Mouse (Mus musculus) CH12.LX (cell line): Measurements from ENCODE around the gene Arpc3. TPM values are rescaled to one million over a fixed set of nuclear protein-coding genes. Genes with fewer than 3 reads are reported as not detected.
A peak's percentile ranks its signal among the peaks of the same experiment; 100 is the strongest.

Experiments used
- DNase-seq: peaks from one replicate; pipeline ENCODE4 v3.0.0-alpha.2; 2013; ENCODE audit errors: extremely low read depth
- H3K27ac ChIP-seq: 2 replicates; pipeline ENCODE4 v1.5.1; 2012; ENCODE audit warnings: low read depth, mild to moderate bottlenecking, control low read depth, moderate library complexity; ENCODE audit not compliant: insufficient read depth
- H3K27me3 ChIP-seq: replicated peaks from 2 replicates; pipeline ENCODE3; 2012; ENCODE audit warnings: inconsistent platforms
- H3K36me3 ChIP-seq, 2 experiments: replicated peaks in 1 of 2; 2 replicates each; pipeline versions ENCODE3 to v1.6.1; 2012; ENCODE audit warnings: inconsistent platforms in 1 of 2, low read length in 1 of 2, mild to moderate bottlenecking in 1 of 2, mixed read lengths in 1 of 2, moderate library complexity in 1 of 2; ENCODE audit not compliant: control insufficient read depth in 1 of 2, insufficient read depth in 1 of 2
- H3K4me1 ChIP-seq, 2 experiments: 2 replicates each; pipeline ENCODE4 v1.6.1; 2012; ENCODE audit warnings: inconsistent platforms in 1 of 2, moderate library complexity in 1 of 2; ENCODE audit not compliant: insufficient read depth in 2 of 2, control insufficient read depth in 1 of 2
- H3K4me2 ChIP-seq: 2 replicates; pipeline ENCODE4 v1.6.1; 2012; ENCODE audit warnings: low read depth, mild to moderate bottlenecking, control low read depth; ENCODE audit not compliant: poor library complexity, insufficient read depth, severe bottlenecking
- H3K4me3 ChIP-seq, 3 experiments: fragments of 150-350 bp in 1 of 3; sonication (generic) in 1 of 3; replicated peaks in 1 of 3; 2 replicates each; pipeline versions ENCODE3 to v1.5.1; 2011 to 2012; ENCODE audit warnings: low read depth in 2 of 3, low read length in 2 of 3, mild to moderate bottlenecking in 2 of 3, moderate library complexity in 2 of 3, control low read depth in 1 of 3, improper control_type of control experiment in 1 of 3, inconsistent platforms in 1 of 3, mixed read lengths in 1 of 3; ENCODE audit not compliant: poor library complexity in 1 of 3
- H3K79me2 ChIP-seq: replicated peaks from 2 replicates; pipeline ENCODE4 v1.6.1; 2012; ENCODE audit warnings: mild to moderate bottlenecking, moderate library complexity; ENCODE audit not compliant: control insufficient read depth, poor library complexity, insufficient read depth, severe bottlenecking; ENCODE audit errors: extremely low read depth
- H3K9ac ChIP-seq: 2 replicates; pipeline ENCODE4 v1.6.1; 2012; ENCODE audit warnings: low read depth, mild to moderate bottlenecking, control low read depth, moderate library complexity; ENCODE audit not compliant: insufficient read depth
- H3K9me3 ChIP-seq: replicated peaks from 2 replicates; pipeline ENCODE3; 2012; ENCODE audit warnings: low read length, inconsistent platforms, mixed read lengths
- BHLHE40 ChIP-seq: IDR thresholded peaks from 2 replicates; pipeline ENCODE4 v1.6.1; 2011; ENCODE audit warnings: mild to moderate bottlenecking, low read depth, low read length, improper control_type of control experiment
- CHD1 ChIP-seq: IDR thresholded peaks from 2 replicates; pipeline ENCODE4 v1.6.1; 2012; ENCODE audit warnings: low read depth, low read length, improper control_type of control experiment, inconsistent platforms
- CTCF ChIP-seq, 2 experiments: IDR thresholded peaks in 1 of 2; conservative IDR thresholded peaks in 1 of 2; 2 replicates each; pipeline ENCODE4 v1.5.1; 2011 to 2012; ENCODE audit warnings: low read depth in 2 of 2, low read length in 2 of 2, improper control_type of control experiment in 1 of 2, inconsistent platforms in 1 of 2, mild to moderate bottlenecking in 1 of 2, moderate library complexity in 1 of 2
- E2F4 ChIP-seq: IDR thresholded peaks from 2 replicates; pipeline ENCODE4 v1.6.1; 2011; ENCODE audit warnings: low read depth, low read length, improper control_type of control experiment; ENCODE audit not compliant: insufficient replicate concordance
- EP300 ChIP-seq: IDR thresholded peaks from 2 replicates; pipeline ENCODE4 v1.6.1; 2011; ENCODE audit warnings: low read length, improper control_type of control experiment
- GABPA ChIP-seq: IDR thresholded peaks from 2 replicates; pipeline ENCODE4 v1.6.1; 2012; ENCODE audit warnings: low read depth, low read length, improper control_type of control experiment, inconsistent platforms; ENCODE audit not compliant: insufficient replicate concordance
- IRF4 ChIP-seq: IDR thresholded peaks from 2 replicates; pipeline ENCODE4 v1.6.1; 2014; ENCODE audit warnings: low read depth, mild to moderate bottlenecking, inconsistent platforms, low read length, improper control_type of control experiment
- JUN ChIP-seq: IDR thresholded peaks from 2 replicates; pipeline ENCODE4 v1.6.1; 2011; ENCODE audit warnings: low read depth, mild to moderate bottlenecking, low read length, improper control_type of control experiment, moderate library complexity; ENCODE audit not compliant: insufficient read depth
- JUND ChIP-seq: conservative IDR thresholded peaks from 2 replicates; pipeline ENCODE4 v1.6.1; 2011; ENCODE audit warnings: low read depth, low read length, improper control_type of control experiment
- MAZ ChIP-seq: IDR thresholded peaks from 2 replicates; pipeline ENCODE4 v1.6.1; 2012; ENCODE audit warnings: low read depth, mild to moderate bottlenecking, inconsistent platforms, low read length, improper control_type of control experiment, moderate library complexity
- MXI1 ChIP-seq: IDR thresholded peaks from 2 replicates; pipeline ENCODE4 v1.6.1; 2011; ENCODE audit warnings: mild to moderate bottlenecking, low read depth, low read length, improper control_type of control experiment
- NELFE ChIP-seq: IDR thresholded peaks from 2 replicates; pipeline ENCODE4 v1.6.1; 2011; ENCODE audit warnings: low read depth, low read length, improper control_type of control experiment
- NRF1 ChIP-seq: IDR thresholded peaks from 2 replicates; pipeline ENCODE4 v1.6.1; 2014; ENCODE audit warnings: low read depth, mild to moderate bottlenecking, inconsistent platforms, low read length, improper control_type of control experiment, moderate library complexity
- POLR2AphosphoS2 ChIP-seq: IDR thresholded peaks from 2 replicates; pipeline ENCODE4 v1.6.1; 2011; ENCODE audit warnings: low read depth, low read length, improper control_type of control experiment
- RAD21 ChIP-seq: IDR thresholded peaks from 2 replicates; pipeline ENCODE4 v1.6.1; 2011; ENCODE audit warnings: low read depth, mild to moderate bottlenecking, low read length, improper control_type of control experiment, moderate library complexity
- SIN3A ChIP-seq: IDR thresholded peaks from 2 replicates; pipeline ENCODE4 v1.6.1; 2012; ENCODE audit warnings: low read length, improper control_type of control experiment, inconsistent platforms
- UBTF ChIP-seq: IDR thresholded peaks from 2 replicates; pipeline ENCODE4 v1.6.1; 2012; ENCODE audit warnings: low read depth, mild to moderate bottlenecking, inconsistent platforms, low read length, improper control_type of control experiment, moderate library complexity
- USF2 ChIP-seq: conservative IDR thresholded peaks from 2 replicates; pipeline ENCODE4 v1.6.1; 2011; ENCODE audit warnings: low read depth, low read length, improper control_type of control experiment
- ZC3H11A ChIP-seq: IDR thresholded peaks from 2 replicates; pipeline ENCODE4 v1.6.1; 2012; ENCODE audit warnings: low read depth, mild to moderate bottlenecking, inconsistent platforms, low read length, improper control_type of control experiment
- ZMIZ1 ChIP-seq: IDR thresholded peaks from 2 replicates; pipeline ENCODE4 v1.6.1; 2012; ENCODE audit warnings: low read depth, mild to moderate bottlenecking, inconsistent platforms, low read length, improper control_type of control experiment
- dilution Hi-C: fragments of 300-500 bp; cut with MboI; formaldehyde crosslinking; loops from 2 replicates; pipeline ENCODE4 v1.14.3; 2020; ENCODE audit warnings: low sequenced_read_pairs; ENCODE audit not compliant: extremely low pct_unique_long_range_greater_than_20kb, extremely low pct_ligation_motif_present
- in situ Hi-C: fragments of 300-500 bp; cut with MboI; formaldehyde crosslinking; loops from 3 replicates; pipeline ENCODE4 v1.14.3; 2019; ENCODE audit warnings: low sequenced_read_pairs, low pct_ligation_motif_present, low pct_unique_long_range_greater_than_20kb, mixed read lengths
- polyA plus RNA-seq: library from polyadenylated mRNA; unstranded; fragments of >175 nt; gene quantifications from 2 replicates; pipeline ENCODE4 v1.2.1, GENCODE M21; 2012; ENCODE audit warnings: low read depth; ENCODE audit not compliant: insufficient read length
- total RNA-seq, 2 experiments: library from RNA; depleted of rRNA; stranded (reverse); fragments of 300-350 nt in 1 of 2; fragments of >200 nt in 1 of 2; gene quantifications; 2 replicates each; pipeline ENCODE4 v1.2.3; 2012 to 2014

Arpc3 gene
- total and polyA plus RNA-seq, 3 experiments: 256 to 543 (median 297) TPM

GRCm38 (mm10) chr5:122450913-122451317, 59.2 kb downstream of the Arpc3 start:
- no peaks in the 10 kb centered on the region for H3K79me2 ChIP-seq
- TF ChIP-seq IRF4 (no peak), POLR2AphosphoS2 (peak; percentile 72; the same call in 1 of the 2 replicates)
- dilution Hi-C loops: no loop called here
- no peaks in the 10 kb centered on the region for H3K27me3 ChIP-seq
- H3K9me3 ChIP-seq: no peaks in the 10 kb centered on the region
- in situ Hi-C loops: no loop called here
- H3K4me2 ChIP-seq: no peak overlapping the region
- H3K9ac ChIP-seq: no peak overlapping the region
- peaks cover 44 to 88% of the 10 kb centered on the region in 2 experiments for H3K36me3 ChIP-seq
- peaks cover 0 to 6% of the 10 kb centered on the region in 2 experiments; a peak in 1 of 4 replicates for H3K4me1 ChIP-seq
- no peak overlapping the region for H3K27ac ChIP-seq
- DNase-seq: no peak
- no peak overlapping the region for H3K4me3 ChIP-seq

GRCm38 (mm10) chr5:122451324-122451723, 59.6 kb downstream of the Arpc3 start:
- 0 out of 4 replicates have a peak, but pooled peaks cover 0 to 3% of the 10 kb centered on the region in 2 experiments for H3K4me1 ChIP-seq
- in situ Hi-C loops: no loop called here
- H3K9ac ChIP-seq: no peak overlapping the region
- no peak overlapping the region for H3K27ac ChIP-seq
- H3K4me3 ChIP-seq: no peak overlapping the region
- no peak overlapping the region for H3K4me2 ChIP-seq
- no peaks in the 10 kb centered on the region for H3K27me3 ChIP-seq
- peaks cover 41 to 88% of the 10 kb centered on the region in 2 experiments for H3K36me3 ChIP-seq
- dilution Hi-C loops: no loop called here
- no peaks in the 10 kb centered on the region for H3K9me3 ChIP-seq
- no peak for DNase-seq
- no peak for TF ChIP-seq BHLHE40
- no peak for TF ChIP-seq SIN3A
- no peak for TF ChIP-seq NELFE
- peak; percentile 63; the same call in 1 of the 2 replicates for TF ChIP-seq POLR2AphosphoS2
- no peaks in the 10 kb centered on the region for H3K79me2 ChIP-seq

- no peaks in the 10 kb centered on the region for H3K27me3 ChIP-seq
- no peak overlapping the region for H3K27ac ChIP-seq
- no peak overlapping the region for H3K4me2 ChIP-seq
- no peak for DNase-seq
- TF ChIP-seq UBTF: no peak
- TF ChIP-seq POLR2AphosphoS2: 0 out of 2 replicates have a peak, but pooled peaks have one; percentile 4
- H3K36me3 ChIP-seq: peaks cover 46 to 88% of the 10 kb centered on the region in 2 experiments
- no peak overlapping the region for H3K4me3 ChIP-seq
- in situ Hi-C loops: no loop called here
- H3K79me2 ChIP-seq: no peaks in the 10 kb centered on the region
- H3K9ac ChIP-seq: no peak overlapping the region
- H3K4me1 ChIP-seq: no peaks in the 10 kb centered on the region
- no peaks in the 10 kb centered on the region for H3K9me3 ChIP-seq
- dilution Hi-C loops: no loop called here
Observed at GRCm38 (mm10) chr5:122452194-122452593, 60.5 kb downstream of the Arpc3 start.

- no peaks in the 10 kb centered on the region for H3K4me1 ChIP-seq
- H3K9me3 ChIP-seq: no peaks in the 10 kb centered on the region
- H3K4me3 ChIP-seq: no peak overlapping the region
- DNase-seq: no peak
- no peak for TF ChIP-seq GABPA
- TF ChIP-seq E2F4: no peak
- TF ChIP-seq MAZ: no peak
- no peak for TF ChIP-seq EP300
- no peak for TF ChIP-seq POLR2AphosphoS2
- no peak for TF ChIP-seq CTCF (conservative IDR thresholded peaks at IDR 0.05 in 1 of 2, IDR thresholded peaks at IDR 0.05 in 1 of 2; ENCODE audit: low read depth in 2 of 2, low read length in 2 of 2)
- no peak for TF ChIP-seq JUN
- TF ChIP-seq ZC3H11A: no peak
- no peak for TF ChIP-seq NRF1
- TF ChIP-seq RAD21: no peak
- no peak for TF ChIP-seq ZMIZ1
- no peak for TF ChIP-seq JUND
- no peak for TF ChIP-seq MXI1
- TF ChIP-seq CHD1: no peak
- TF ChIP-seq USF2: no peak
- no peak overlapping the region for H3K9ac ChIP-seq
- in situ Hi-C loops (no loop called here), dilution Hi-C loops (no loop called here)
- H3K79me2 ChIP-seq: no peaks in the 10 kb centered on the region
- H3K27ac ChIP-seq: no peak overlapping the region
- no peak overlapping the region for H3K4me2 ChIP-seq
- H3K27me3 ChIP-seq: no peaks in the 10 kb centered on the region
- H3K36me3 ChIP-seq: peaks cover 56 to 92% of the 10 kb centered on the region in 2 experiments
Observed at GRCm38 (mm10) chr5:122453188-122453587, 61.5 kb downstream of the Arpc3 start.
